Mouse (Mus musculus): ENCODE measurements around the gene Smc2.

- no peak for TF ChIP-seq TAL1 (IDR thresholded peaks at IDR 0.05; ENCODE audit: low read length)
- TF ChIP-seq POLR2A (IDR thresholded peaks at IDR 0.05; ENCODE audit: control insufficient read depth in 1 of 2, insufficient read depth in 1 of 2, low read depth in 1 of 2, low read length in 2 of 2, poor library complexity in 1 of 2) = no peak
- TF ChIP-seq RAD21 (IDR thresholded peaks at IDR 0.05; ENCODE audit: low read depth, low read length) = no peak
- no peak for TF ChIP-seq NELFE (IDR thresholded peaks at IDR 0.05; ENCODE audit: low read depth, low read length)
- no peak for TF ChIP-seq CTCF (IDR thresholded peaks at IDR 0.05 in 2 of 3, conservative IDR thresholded peaks at IDR 0.05 in 1 of 3; ENCODE audit: control insufficient read depth in 1 of 3, insufficient read depth in 1 of 3, low read depth in 2 of 3, low read length in 3 of 3, poor library complexity in 1 of 3, severe bottlenecking in 1 of 3)
- no peak for TF ChIP-seq CHD1 (IDR thresholded peaks at IDR 0.05; ENCODE audit: low read depth, low read length)
- no peak for TF ChIP-seq MEF2A (IDR thresholded peaks at IDR 0.05; ENCODE audit: extremely low read depth, insufficient replicate concordance, low read depth, low read length, poor library complexity, severe bottlenecking)
These were observed 27.5 kb upstream of the Smc2 start for GRCm38 (mm10) chr4:52411587-52411986.
